15 mouse cellular contexts compared by ENCODE assay signal in the genomic region with DNA sequence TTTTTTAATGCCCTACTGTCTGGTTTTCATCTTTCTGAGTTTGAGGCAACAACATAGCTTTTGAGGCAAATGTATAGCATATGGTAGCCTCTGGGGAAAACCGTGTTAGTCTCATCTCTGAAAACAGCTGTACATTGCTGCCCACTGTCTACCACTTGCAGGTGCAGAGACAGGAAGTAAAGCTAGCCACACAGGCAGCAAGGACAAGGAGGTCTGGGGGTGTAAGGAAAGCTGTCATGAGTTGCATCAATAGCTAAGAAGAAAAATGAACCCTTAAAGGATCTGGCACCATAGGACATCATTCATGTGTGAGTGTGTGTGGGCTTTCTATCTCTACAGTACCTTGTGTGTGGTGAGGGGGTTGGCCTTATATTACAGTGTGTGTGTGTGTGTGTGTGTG. TPM values are rescaled to one million over a fixed set of nuclear protein-coding genes. Genes with fewer than 3 reads are reported as not detected.
DNase-seq lines count a peak whose midpoint lies in the region; ATAC-seq and TF ChIP-seq lines count a peak whose summit lies in the region.
"Had no signal": no experiment of that assay in that cellular context is flagged by ENCODE, and none has a peak within 500 bp of the region (broad histone marks: within the 10 kb centered on the region; RNA-seq: fewer than 3 reads in every experiment).

No protein-coding gene starts in this region.

- H3K27me3 ChIP-seq in spleen, adult 2 months (ENCODE audit: control insufficient read depth, insufficient read depth, low read length) = no peaks in the 10 kb centered on the region
- H3K27me3 ChIP-seq: embryonic facial prominence, embryonic 15.5 days had no signal

- no peaks in the 10 kb centered on the region for H3K36me3 ChIP-seq in spleen, adult 2 months (ENCODE audit: control insufficient read depth, insufficient read depth, low read length)
- H3K36me3 ChIP-seq: embryonic facial prominence, embryonic 15.5 days had no signal

- peak; percentile 63 for ATAC-seq in granulocyte monocyte progenitor cell, adult 5-6 weeks (replicated peaks; ENCODE audit: poor library complexity, severe bottlenecking)
- ATAC-seq in erythroblast, adult 5-6 weeks (replicated peaks; ENCODE audit: low FRiP score, poor library complexity, severe bottlenecking) = no peak
- ATAC-seq: forebrain, embryonic 16.5 days had no signal

- WGBS in spleen, adult 2 months = 4% methylated on average over 1 of the region's 1 CpGs

- peak overlapping the region; percentile 61 for H3K27ac ChIP-seq in spleen, adult 2 months (ENCODE audit: insufficient read depth, low read length)
- H3K27ac ChIP-seq: embryonic facial prominence, embryonic 15.5 days; heart, adult 2 months; liver, embryonic 14.5 days had no signal

- DNase-seq in spleen, adult 2 months (ENCODE audit: low read depth in 1 of 2, low spot score in 2 of 2) = peak in 1 of 2 experiments; percentile 48
- DNase-seq in spleen, adult 12 weeks (ENCODE audit: low spot score) = no peak
- peak; percentile 5 for DNase-seq in skeletal muscle tissue, adult 2 months (ENCODE audit: low read depth, low spot score)
- DNase-seq in retina, postnatal 1 day = no peak
- no peak for DNase-seq in ovary, postnatal 36 days (ENCODE audit: low spot score)
- DNase-seq in urinary bladder, postnatal 25 days (ENCODE audit: low spot score) = no peak
- DNase-seq: cerebellum, postnatal 14 days; heart, postnatal 4 days; kidney, adult 11 months had no signal

- no peak for TF ChIP-seq POLR2A in spleen, adult 2 months (IDR thresholded peaks at IDR 0.05; ENCODE audit: low read depth, low read length)

- peaks cover 24% of the 10 kb centered on the region for H3K4me1 ChIP-seq in spleen, adult 2 months (ENCODE audit: control insufficient read depth, insufficient read depth, insufficient read length)
- H3K4me1 ChIP-seq: embryonic facial prominence, embryonic 15.5 days had no signal

- no peak for TF ChIP-seq CTCF in spleen, adult 2 months (IDR thresholded peaks at IDR 0.05; ENCODE audit: extremely low read depth, insufficient read depth, insufficient read length, insufficient replicate concordance)

- no peak overlapping the region for H3K4me3 ChIP-seq in spleen, adult 2 months (ENCODE audit: extremely low read depth, insufficient read depth, insufficient read length)
- H3K4me3 ChIP-seq: embryonic facial prominence, embryonic 15.5 days; heart, adult 2 months had no signal

RNA-seq across cellular contexts. Expression of gene Vps54, which starts 58.4 kb away (rescaled TPM):
- 6.7 and 7.0 TPM in 2 replicates for polyA plus RNA-seq in spleen, adult 2 months (2012; rRNA removed)
- 30.2 and 33.9 TPM in 2 replicates for total RNA-seq in granulocyte monocyte progenitor cell, adult 5-6 weeks (2014; fragmentation: Nextera tagmentation)
- 38.6 and 44.1 TPM in 2 replicates for total RNA-seq in granulocyte monocyte progenitor cell, adult 5-6 weeks (2017)
- total RNA-seq in erythroblast, adult 5-6 weeks (2015; ENCODE audit: low replicate concordance) = 18.0 and 22.7 TPM in 2 replicates
- 19.5 and 23.4 TPM in 2 replicates for total RNA-seq in erythroblast, adult 5-6 weeks (2017; ENCODE audit: low replicate concordance)
